Mouse (Mus musculus) intestine, embryonic 14.5 days (tissue): ENCODE measurements around the gene Rsph1. TPM values are rescaled to one million over a fixed set of nuclear protein-coding genes. Genes with fewer than 3 reads are reported as not detected.

Experiments
- ATAC-seq: fragments of 200-750 bp; cut with Nextera tagmentation; replicated peaks from 2 replicates; pipeline ENCODE4 v1.8.0; 2017; ENCODE audit warnings: low read depth, moderate number of reproducible peaks, moderate TSS enrichment, moderate library complexity; ENCODE audit not compliant: low FRiP score, low TSS enrichment
- DNase-seq: peaks from one replicate; pipeline ENCODE4 v3.0.0-alpha.2; 2018; ENCODE audit warnings: low spot score
- H3K27ac ChIP-seq: fragments of 300-500 bp; sonication (generic); 2 replicates; pipeline ENCODE4 v1.5.1; 2014; ENCODE audit warnings: low read depth, mild to moderate bottlenecking, control low read depth
- H3K27me3 ChIP-seq: fragments of 300-500 bp; sonication (generic); replicated peaks from 2 replicates; pipeline ENCODE4 v1.6.1; 2014; ENCODE audit warnings: low read length, control low read depth; ENCODE audit not compliant: control insufficient read depth, insufficient read depth
- H3K36me3 ChIP-seq: fragments of 300-500 bp; sonication (generic); 2 replicates; pipeline ENCODE4 v1.6.1; 2014; ENCODE audit warnings: low read length, control low read depth; ENCODE audit not compliant: control insufficient read depth, insufficient read depth
- H3K4me1 ChIP-seq: fragments of 300-500 bp; sonication (generic); replicated peaks from 2 replicates; pipeline ENCODE4 v1.6.1; 2014; ENCODE audit warnings: low read length, control low read depth, mixed read lengths; ENCODE audit not compliant: control insufficient read depth, insufficient read depth
- H3K4me2 ChIP-seq: fragments of 300-500 bp; sonication (generic); 2 replicates; pipeline ENCODE4 v1.6.1; 2014; ENCODE audit warnings: low read length
- H3K4me3 ChIP-seq: fragments of 300-500 bp; sonication (generic); 2 replicates; pipeline ENCODE4 v1.5.1; 2014; ENCODE audit warnings: low read depth, low read length, control low read depth, mixed read lengths
- H3K9ac ChIP-seq: fragments of 300-500 bp; sonication (generic); 2 replicates; pipeline ENCODE4 v1.6.1; 2014; ENCODE audit warnings: mild to moderate bottlenecking, low read length
- H3K9me3 ChIP-seq: fragments of 300-500 bp; sonication (generic); 2 replicates; pipeline ENCODE4 v1.6.1; 2016; ENCODE audit warnings: low read length, control low read depth; ENCODE audit not compliant: control insufficient read depth
- WGBS: fragments of 180-500 bp; shearing (Covaris S2); extraction: QIAGEN DNeasy Blood & Tissue Kit; methylation state at CpG from one replicate; pipeline ENCODE4 v1.1.7; 2014; 5-methylcytosine and 5-hydroxymethylcytosine counted together
- polyA plus RNA-seq: library from polyadenylated mRNA; unstranded; fragments of >200 nt; fragmentation: Nextera tagmentation; extraction: Ambion mirVana; gene quantifications from 2 replicates; pipeline ENCODE4 v1.2.1, GENCODE M21; 2014

Rsph1 gene
- polyA plus RNA-seq, 1 experiment from 2014 or later = 0.80 TPM

GRCm38 (mm10) chr17:31259825-31260224 lies 17.4 kb downstream of the Rsph1 start:
- DNase-seq = no peak

GRCm38 (mm10) chr17:31259145-31259544 lies 18.0 kb downstream of the Rsph1 start:
- H3K27me3 ChIP-seq = no peaks in the 10 kb centered on the region
- H3K4me2 ChIP-seq = no peak overlapping the region
- no peaks in the 10 kb centered on the region for H3K36me3 ChIP-seq
- H3K4me1 ChIP-seq = no peaks in the 10 kb centered on the region
- no peak overlapping the region for H3K27ac ChIP-seq
- DNase-seq (no peak), ATAC-seq (no peak)
- H3K9me3 ChIP-seq = no peaks in the 10 kb centered on the region
- no peak overlapping the region for H3K4me3 ChIP-seq
- no peak overlapping the region for H3K9ac ChIP-seq
- WGBS = 88% methylated on average over 4 of the region's 4 CpGs

More at GRCm38 (mm10) chr17:31259825-31260224, 17.4 kb downstream of the Rsph1 start:
- Histone ChIP-seq H3K4me1 (no peaks in the 10 kb centered on the region), H3K27ac (no peak overlapping the region), H3K9ac (no peak overlapping the region), H3K27me3 (no peaks in the 10 kb centered on the region), H3K4me3 (no peak overlapping the region), H3K36me3 (no peaks in the 10 kb centered on the region), H3K4me2 (no peak overlapping the region), H3K9me3 (no peaks in the 10 kb centered on the region)
- WGBS = 74% methylated on average over 4 of the region's 4 CpGs
- no peak for ATAC-seq

GRCm38 (mm10) chr17:31258310-31258865 lies 18.8 kb downstream of the Rsph1 start:
- Histone ChIP-seq H3K9ac (no peak overlapping the region), H3K9me3 (no peaks in the 10 kb centered on the region), H3K36me3 (no peaks in the 10 kb centered on the region), H3K4me3 (no peak overlapping the region), H3K4me2 (no peak overlapping the region), H3K27ac (no peak overlapping the region), H3K27me3 (no peaks in the 10 kb centered on the region), H3K4me1 (no peaks in the 10 kb centered on the region)
- WGBS = 85% methylated on average over 9 of the region's 9 CpGs
- ATAC-seq (no peak), DNase-seq (no peak)

- Histone ChIP-seq H3K9me3 (no peaks in the 10 kb centered on the region), H3K4me2 (no peak overlapping the region), H3K4me1 (no peaks in the 10 kb centered on the region), H3K4me3 (no peak overlapping the region), H3K9ac (no peak overlapping the region), H3K36me3 (no peaks in the 10 kb centered on the region), H3K27ac (no peak overlapping the region), H3K27me3 (no peaks in the 10 kb centered on the region)
- DNase-seq (no peak), ATAC-seq (no peak)
- 90% methylated on average over 12 of the region's 12 CpGs for WGBS
Observed at GRCm38 (mm10) chr17:31257898-31258297, 19.3 kb downstream of the Rsph1 start.

- DNase-seq (no peak), ATAC-seq (no peak)
- Histone ChIP-seq H3K9me3 (no peaks in the 10 kb centered on the region), H3K36me3 (no peaks in the 10 kb centered on the region), H3K9ac (no peak overlapping the region), H3K4me1 (no peaks in the 10 kb centered on the region), H3K4me3 (no peak overlapping the region), H3K4me2 (no peak overlapping the region), H3K27ac (no peak overlapping the region), H3K27me3 (no peaks in the 10 kb centered on the region)
- WGBS = 92% methylated on average over 1 of the region's 1 CpGs
Observed at GRCm38 (mm10) chr17:31257149-31257548, 20.0 kb downstream of the Rsph1 start.

- Histone ChIP-seq H3K9me3 (no peaks in the 10 kb centered on the region), H3K4me3 (no peak overlapping the region), H3K4me1 (no peaks in the 10 kb centered on the region), H3K27me3 (no peaks in the 10 kb centered on the region), H3K36me3 (no peaks in the 10 kb centered on the region), H3K4me2 (no peak overlapping the region), H3K27ac (no peak overlapping the region), H3K9ac (no peak overlapping the region)
- WGBS = 16% methylated on average over 9 of the region's 9 CpGs
- peak; percentile 63 for ATAC-seq
- peak; percentile 78 for DNase-seq
Observed at GRCm38 (mm10) chr17:31254463-31254931, 22.7 kb downstream of the Rsph1 start.

- H3K9ac ChIP-seq = no peak overlapping the region
- H3K4me2 ChIP-seq = no peak overlapping the region
- DNase-seq (no peak), ATAC-seq (no peak)
- H3K27me3 ChIP-seq = no peaks in the 10 kb centered on the region
- H3K9me3 ChIP-seq = no peaks in the 10 kb centered on the region
- H3K4me1 ChIP-seq = no peaks in the 10 kb centered on the region
- no peaks in the 10 kb centered on the region for H3K36me3 ChIP-seq
- H3K27ac ChIP-seq = no peak overlapping the region
- no peak overlapping the region for H3K4me3 ChIP-seq
- WGBS = 67% methylated on average over 5 of the region's 5 CpGs
Observed at GRCm38 (mm10) chr17:31253951-31254350, 23.2 kb downstream of the Rsph1 start.

- Histone ChIP-seq H3K27me3 (no peaks in the 10 kb centered on the region), H3K4me2 (0 out of 2 replicates have a peak overlapping the region, but pooled peaks have one; percentile 14), H3K9me3 (no peaks in the 10 kb centered on the region), H3K4me3 (no peak overlapping the region), H3K36me3 (no peaks in the 10 kb centered on the region), H3K9ac (no peak overlapping the region), H3K27ac (no peak overlapping the region), H3K4me1 (no peaks in the 10 kb centered on the region)
- WGBS = 32% methylated on average over 5 of the region's 5 CpGs
- no peak for DNase-seq
- no peak for ATAC-seq
Observed at GRCm38 (mm10) chr17:31247144-31247543, 30.0 kb downstream of the Rsph1 start.

GRCm38 (mm10) chr17:31245321-31245720 lies 31.9 kb downstream of the Rsph1 start:
- no peaks in the 10 kb centered on the region for H3K9me3 ChIP-seq
- no peak for DNase-seq
- no peak overlapping the region for H3K4me2 ChIP-seq
- H3K4me3 ChIP-seq = no peak overlapping the region
- H3K4me1 ChIP-seq = no peaks in the 10 kb centered on the region
- H3K27me3 ChIP-seq = no peaks in the 10 kb centered on the region
- no peak for ATAC-seq
- WGBS = 85% methylated on average over 5 of the region's 5 CpGs
- no peak overlapping the region for H3K9ac ChIP-seq
- no peak overlapping the region for H3K27ac ChIP-seq
- no peaks in the 10 kb centered on the region for H3K36me3 ChIP-seq
